Mouse (Mus musculus) retina, embryonic 14.5 days (tissue): ENCODE data around the gene Elavl3.
"Not testable (repeated sequence)": the region's sequence is repeated elsewhere in the genome, so short reads cannot be mapped to it uniquely, and the experiment has no call there.

Source experiments
- DNase-seq: peaks from one replicate; pipeline ENCODE4 v3.0.0-alpha.2; 2015; ENCODE audit warnings: low spot score

Elavl3 gene

GRCm38 (mm10) chr9:22051958-22052254, at the start of gene Elavl3:
Gene Elavl3 (minus strand): TSS chr9:22052023.
- DNase-seq, result peak; percentile 80

- DNase-seq, result no peak
Observed at GRCm38 (mm10) chr9:22099922-22100321, 48.1 kb upstream of the Elavl3 start.

DNA sequence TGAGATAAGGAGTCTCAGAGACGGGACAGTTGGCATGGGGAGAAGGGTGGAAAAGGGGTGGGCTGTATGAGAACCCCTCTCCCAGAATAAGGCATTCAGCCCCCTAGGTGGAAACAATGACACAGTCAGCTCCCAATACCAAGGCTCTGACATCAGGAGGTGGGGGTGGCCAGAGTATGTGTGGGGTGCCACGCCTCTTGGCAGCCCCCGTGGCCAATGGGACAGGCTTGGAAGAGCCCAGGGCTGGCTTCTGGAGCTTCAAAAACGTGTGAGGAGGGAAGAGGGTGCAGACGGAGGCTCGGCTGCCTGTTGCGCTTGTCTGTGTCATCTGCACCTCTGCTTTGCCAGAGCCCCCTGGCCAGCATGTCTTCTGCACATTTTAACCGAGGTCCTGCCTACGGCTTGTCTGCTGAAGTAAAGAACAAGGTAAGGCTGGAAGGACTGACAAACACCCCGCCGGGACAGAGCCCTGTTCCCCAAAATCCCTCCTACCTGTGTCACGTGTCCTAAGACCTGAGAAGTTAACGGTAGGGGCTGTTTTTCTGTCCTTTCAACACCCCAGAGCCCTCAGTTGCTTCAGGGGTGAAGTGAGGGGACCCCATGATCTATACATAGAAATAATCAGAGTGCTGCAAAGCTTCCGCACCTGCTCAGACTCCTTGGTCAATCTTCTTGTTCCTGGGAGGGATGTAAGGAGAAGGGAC, 47.3 kb upstream of the Elavl3 start, which contains the start of gene Cnn1:
TSS of gene Cnn1 (plus strand) at position 224 of the 704 bp plus-strand sequence.
- no peak for DNase-seq

GRCm38 (mm10) chr9:22095854-22096307, 44.1 kb upstream of the Elavl3 start:
- peak; percentile 79 for DNase-seq

DNA sequence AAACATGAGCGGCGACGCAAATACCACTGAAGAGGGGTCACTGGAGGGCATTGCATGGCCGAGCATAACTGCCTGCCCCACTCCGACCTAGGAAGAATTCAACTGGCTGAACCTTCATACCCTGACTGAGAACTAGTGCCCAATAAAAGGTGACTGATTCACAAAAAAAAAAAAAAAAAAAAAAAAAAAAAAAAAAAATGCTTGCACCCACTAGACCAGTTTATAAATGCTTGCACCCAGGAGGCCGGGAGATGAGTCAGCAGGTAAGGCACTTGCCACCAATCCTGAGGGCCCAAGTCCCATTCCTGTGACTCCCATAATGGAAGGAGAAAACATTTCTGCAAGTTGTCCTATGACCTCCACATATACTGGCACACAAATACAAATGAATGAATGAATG, 40.9 kb upstream of the Elavl3 start:
- DNase-seq, result no peak

DNA sequence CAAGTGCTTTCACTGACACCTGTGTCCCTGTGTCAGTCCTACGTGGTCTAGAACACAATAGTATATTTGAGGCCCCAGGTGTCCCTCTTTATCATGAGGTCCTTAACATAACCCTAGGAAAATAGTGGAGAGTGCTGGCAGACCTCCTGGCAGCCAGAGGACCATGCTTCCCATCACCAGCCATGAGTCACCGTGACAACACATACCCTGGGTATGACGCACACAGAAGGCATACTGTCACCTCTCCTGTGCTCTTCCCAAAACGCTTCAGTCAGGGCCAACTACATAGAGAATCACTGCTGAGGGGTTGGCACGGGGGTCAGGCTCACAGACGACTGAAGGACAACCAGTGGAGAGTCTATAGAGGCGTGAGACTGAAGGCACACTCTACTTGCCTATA, 38.2 kb upstream of the Elavl3 start:
- DNase-seq, result no peak

- DNase-seq, result no peak
Observed at GRCm38 (mm10) chr9:22089281-22089680, 37.5 kb upstream of the Elavl3 start.

DNA sequence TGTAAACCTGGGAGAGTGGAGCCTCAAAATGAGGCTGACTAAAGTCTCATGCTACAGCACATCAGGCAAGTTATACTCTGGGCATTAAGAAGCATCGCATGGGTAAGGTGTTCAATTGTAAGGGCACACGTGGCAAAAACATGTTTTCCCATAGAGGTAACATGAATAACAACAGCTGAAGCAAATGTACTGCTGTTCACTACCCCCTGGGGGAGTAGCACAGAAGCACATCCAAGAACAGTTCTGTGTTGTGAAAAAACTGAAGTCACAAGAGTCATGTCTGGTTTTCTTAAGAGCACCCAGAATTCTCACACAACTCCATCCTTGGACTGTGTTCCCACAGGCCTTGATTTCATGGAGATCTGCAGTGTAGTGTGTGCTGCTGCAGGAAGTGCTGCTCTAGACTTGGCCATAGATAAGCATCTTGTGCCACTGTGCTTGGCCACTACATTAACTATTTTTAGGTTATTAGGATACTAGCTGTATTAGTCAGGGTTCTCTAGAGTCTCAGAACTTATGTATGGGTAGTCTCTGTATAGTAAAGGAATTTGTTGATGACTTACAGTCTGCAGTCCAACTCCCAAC, 35.3 kb upstream of the Elavl3 start:
- DNase-seq, result no peak

GRCm38 (mm10) chr9:22086012-22086411, 34.2 kb upstream of the Elavl3 start:
- DNase-seq, result no peak

GRCm38 (mm10) chr9:22085022-22085834, 33.4 kb upstream of the Elavl3 start, which contains the start of gene Ecsit:
Gene Ecsit (minus strand): TSS chr9:22085438.
- DNase-seq, result peak; percentile 98

DNA sequence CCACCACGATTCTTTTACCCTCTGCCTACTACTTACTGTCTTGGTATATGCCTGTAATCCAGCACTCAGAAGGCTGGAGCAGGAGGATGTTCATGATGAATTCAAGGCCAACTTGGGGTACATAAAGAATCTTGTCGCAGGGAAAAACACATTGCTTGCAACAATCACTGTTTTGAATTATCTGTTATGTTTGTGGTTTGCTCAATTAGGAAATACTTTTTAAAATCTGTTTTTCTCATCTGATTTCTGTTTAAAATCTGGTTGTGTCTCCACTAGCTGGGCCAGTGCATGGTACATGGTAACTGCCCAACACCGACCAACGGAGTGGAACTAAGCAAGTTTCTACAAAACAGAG, 32.8 kb upstream of the Elavl3 start:
- no peak for DNase-seq

GRCm38 (mm10) chr9:22076223-22076622, 24.4 kb upstream of the Elavl3 start:
- no peak for DNase-seq

DNA sequence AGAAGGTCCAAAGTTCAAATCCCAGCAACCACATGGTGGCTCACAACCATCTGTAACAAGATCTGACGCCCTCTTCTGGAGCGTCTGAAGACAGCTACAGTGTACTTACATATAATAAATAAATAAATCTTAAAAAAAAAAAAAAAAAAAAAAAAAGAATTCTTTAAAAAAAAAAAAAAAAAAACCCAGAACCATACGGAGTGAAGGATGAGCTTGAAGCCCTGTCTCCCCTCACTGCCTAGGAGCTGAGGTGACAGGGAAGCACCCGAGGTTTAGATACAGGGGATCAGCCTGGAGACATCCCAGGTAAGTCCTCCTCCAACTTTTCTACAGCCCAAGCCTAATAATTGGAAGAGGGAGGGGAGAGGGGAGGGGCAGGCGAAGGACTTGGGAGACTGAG, 24.0 kb upstream of the Elavl3 start:
- DNase-seq, result not testable (repeated sequence)

DNA sequence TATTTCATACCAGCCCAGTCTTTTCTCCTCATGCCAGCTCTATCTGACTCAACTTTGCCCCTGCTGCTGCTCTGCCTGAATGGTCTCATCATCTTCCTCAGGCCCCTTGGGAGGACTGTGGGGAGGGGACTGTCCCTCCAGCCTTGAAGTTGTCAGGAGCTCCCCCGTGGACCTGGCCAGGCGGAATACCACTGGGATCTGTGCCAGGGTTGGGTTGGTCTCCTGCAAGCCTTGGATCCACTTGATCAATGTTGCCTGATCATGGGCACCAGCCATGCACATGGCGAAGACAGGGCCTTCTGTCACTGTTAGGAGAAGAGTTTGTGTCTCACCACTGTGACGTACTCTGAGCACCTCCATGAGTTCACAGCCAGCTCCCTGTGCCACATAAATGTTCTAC, 20.5 kb upstream of the Elavl3 start:
- no peak for DNase-seq

DNA sequence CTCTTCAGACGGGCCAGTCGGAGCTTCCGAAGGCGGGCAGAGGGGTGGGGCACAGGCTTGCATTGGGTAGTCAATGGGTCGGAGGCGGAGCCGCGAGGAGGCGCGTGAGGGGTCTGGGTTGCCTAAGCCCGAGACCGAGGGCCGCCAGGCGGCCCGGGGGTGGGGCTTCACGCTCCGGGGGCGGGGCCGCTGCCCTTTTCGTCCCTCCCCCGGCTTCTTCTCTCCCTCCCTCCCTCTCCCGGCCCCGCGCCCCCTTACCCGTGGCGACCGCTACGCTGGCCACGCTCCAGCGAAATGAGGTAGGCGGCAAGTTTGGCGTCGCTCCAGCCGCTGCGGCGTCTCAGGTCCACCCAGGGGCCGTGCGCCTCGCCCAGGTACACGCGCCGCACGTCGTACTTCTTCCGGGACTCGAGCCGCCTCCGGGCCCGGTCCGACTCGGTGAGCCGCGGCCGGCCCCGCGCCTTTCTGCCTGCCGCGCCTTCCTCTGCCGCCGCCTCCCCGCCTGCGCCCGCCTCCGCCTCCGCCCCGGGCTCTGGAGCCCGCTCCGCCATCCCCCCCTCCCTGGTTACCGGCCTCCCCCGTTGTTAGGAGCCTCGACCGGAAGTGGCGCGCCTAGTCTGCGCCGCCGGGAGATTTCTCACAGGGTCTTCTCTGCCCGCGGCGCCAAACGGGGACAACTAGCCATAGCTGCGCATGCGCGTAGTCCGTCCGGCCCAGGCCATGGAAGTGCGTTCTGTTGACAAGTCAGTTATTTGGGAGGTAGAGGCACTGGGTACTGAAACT, 19.2 kb upstream of the Elavl3 start, which contains the start of the genes Gm49318 and Zfp653:
TSS of gene Gm49318 (minus strand) at position 469 of the 783 bp plus-strand sequence.
TSS of gene Zfp653 (minus strand) at position 586 of the 783 bp plus-strand sequence.
- DNase-seq, result peak; percentile 99

DNA sequence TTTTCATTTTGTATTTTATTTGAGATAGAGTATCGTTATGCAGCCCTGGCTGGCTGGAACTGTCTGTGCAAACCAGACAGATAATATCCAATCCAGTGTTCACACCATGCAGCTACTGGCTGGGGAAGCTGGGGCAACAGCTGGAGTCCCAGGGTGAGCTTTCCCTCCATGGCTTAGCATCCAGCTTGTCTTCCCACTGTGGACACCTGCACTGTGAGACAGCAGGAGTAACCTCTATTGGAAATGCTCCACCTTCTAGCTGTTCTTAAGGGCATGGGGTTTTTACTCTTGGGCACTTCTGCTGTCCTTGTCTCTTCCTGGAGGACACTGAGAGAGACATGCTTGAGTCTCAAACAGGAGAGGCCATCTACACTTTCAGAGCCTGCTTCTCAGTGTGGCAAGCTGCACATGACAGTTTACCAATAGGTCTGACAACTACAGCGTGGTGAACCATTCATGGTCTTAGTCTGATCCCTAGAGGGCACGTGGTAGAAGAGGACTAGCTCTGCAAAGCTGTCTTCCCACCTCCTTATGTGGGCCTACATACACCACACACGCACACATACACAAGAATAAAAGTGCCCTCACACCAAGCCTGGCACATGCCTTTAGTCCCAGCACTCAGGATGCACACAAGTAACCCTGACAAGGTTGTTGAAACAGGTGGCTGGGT, 18.2 kb upstream of the Elavl3 start:
- no peak for DNase-seq

- no peak for DNase-seq
Observed at GRCm38 (mm10) chr9:22067195-22067594, 15.4 kb upstream of the Elavl3 start.

DNA sequence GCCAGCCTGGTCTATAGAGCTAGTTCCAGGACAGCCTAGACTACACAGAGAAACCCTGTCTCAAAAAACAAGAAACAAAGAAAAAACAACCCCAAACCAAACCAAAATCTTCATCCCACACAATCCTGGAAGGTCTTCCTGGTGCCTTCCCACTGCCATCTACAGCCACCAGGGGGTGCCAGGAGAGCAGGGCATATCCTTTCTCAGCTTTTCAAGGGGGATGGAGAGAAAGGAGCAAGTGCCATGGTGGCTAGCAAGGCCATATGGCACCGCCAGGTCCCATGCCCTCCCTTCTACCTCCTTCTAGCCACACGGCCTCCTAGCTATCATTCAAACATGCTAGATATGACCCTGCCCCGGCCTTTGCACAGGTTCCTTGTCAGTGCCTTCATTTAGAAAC, 14.6 kb upstream of the Elavl3 start:
- peak; percentile 70 for DNase-seq

- no peak for DNase-seq
Observed at GRCm38 (mm10) chr9:22065642-22066041, 13.8 kb upstream of the Elavl3 start.

DNA sequence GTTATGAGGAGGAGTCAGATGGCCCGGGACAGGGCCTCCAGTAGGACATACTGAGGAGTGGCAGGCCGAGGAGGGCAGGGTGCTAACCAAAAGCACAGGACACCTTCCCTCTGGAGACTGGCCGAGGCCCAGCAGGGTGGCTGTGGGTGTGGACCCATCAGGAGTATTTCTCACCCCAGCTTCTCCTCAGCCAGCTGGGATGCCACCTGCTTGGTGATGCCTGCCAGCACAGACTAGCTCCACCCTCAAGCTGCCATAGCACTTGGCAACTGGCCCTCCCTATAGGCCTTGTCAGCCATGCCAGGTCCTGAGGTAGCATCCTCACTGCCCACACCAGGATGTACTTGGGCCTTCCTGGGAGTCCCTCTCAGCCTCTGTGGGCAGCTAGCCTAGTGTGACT, 12.5 kb upstream of the Elavl3 start:
- DNase-seq, result no peak

- no peak for DNase-seq
Observed at GRCm38 (mm10) chr9:22061339-22061738, 9.5 kb upstream of the Elavl3 start.
